Mouse (Mus musculus): ENCODE measurements around the gene Stoml1. TPM values are rescaled to one million over a fixed set of nuclear protein-coding genes. Genes with fewer than 3 reads are reported as not detected.

Gene Stoml1
- polyA plus RNA-seq, 1 experiment from 2014 or later = 34.3 TPM

DNA sequence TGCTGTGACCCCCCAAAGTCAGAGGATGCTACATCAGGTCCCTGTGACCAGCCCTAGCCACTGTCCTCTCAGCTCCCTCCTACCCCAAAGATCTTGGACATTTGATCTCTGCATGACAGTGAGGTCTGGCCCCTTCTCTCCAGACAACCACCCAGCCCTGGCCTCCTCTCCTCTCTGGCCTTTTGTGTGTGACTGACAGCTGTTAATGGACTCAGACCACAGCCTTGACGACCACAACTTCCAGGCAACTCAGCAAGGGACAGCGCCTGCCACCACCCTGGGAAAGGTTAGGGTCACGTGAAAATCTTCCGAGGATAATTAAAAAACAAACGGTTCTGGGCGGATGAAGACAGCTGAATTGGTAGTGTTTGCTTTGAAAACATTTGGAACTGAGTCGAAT lies 41.6 kb downstream of the Stoml1 start:
- Histone ChIP-seq H3K9ac (replicated peaks; ENCODE audit: low read depth) (no peak overlapping the region), H3K27me3 (replicated peaks; ENCODE audit: insufficient read depth, low read length) (no peaks in the 10 kb centered on the region), H3K4me1 (ENCODE audit: insufficient read depth, low read depth, low read length) (no peaks in the 10 kb centered on the region; the same call in 1 of the 2 replicates), H3K36me3 (ENCODE audit: insufficient read depth, low read length) (no peaks in the 10 kb centered on the region), H3K4me2 (replicated peaks; ENCODE audit: low read depth, low read length) (no peak overlapping the region), H3K9me3 (ENCODE audit: low read length) (no peaks in the 10 kb centered on the region), H3K4me3 (ENCODE audit: low read depth, low read length) (no peak overlapping the region), H3K27ac (ENCODE audit: low read length) (no peak overlapping the region)
- DNase-seq (ENCODE audit: low spot score) (no peak), ATAC-seq (no peak)
- TF ChIP-seq CTCF (IDR thresholded peaks at IDR 0.05) (no peak), EP300 (IDR thresholded peaks at IDR 0.05) (no peak)
- 47% methylated on average over 7 of the region's 7 CpGs for WGBS

DNA sequence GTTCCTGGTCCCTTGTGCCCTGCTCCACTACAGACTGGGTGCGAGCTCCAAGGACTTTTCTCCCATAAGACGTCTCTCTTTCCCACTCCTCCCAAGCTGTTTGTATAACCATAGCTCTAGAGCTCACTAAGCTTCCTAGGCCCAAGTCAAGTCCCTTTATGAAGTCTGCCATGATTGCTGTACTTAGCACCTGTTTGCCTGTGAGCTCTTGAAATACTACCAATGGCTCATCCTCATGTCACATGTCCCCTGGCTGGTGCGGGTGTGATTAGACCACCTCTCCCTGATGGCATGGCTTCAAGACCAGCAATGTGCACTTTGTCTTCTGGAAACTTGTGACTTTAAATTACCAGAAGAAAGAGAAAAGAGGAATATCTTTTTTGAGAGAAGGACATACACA lies 42.4 kb downstream of the Stoml1 start:
- Histone ChIP-seq H3K36me3 (ENCODE audit: insufficient read depth, low read length) (no peaks in the 10 kb centered on the region), H3K4me2 (replicated peaks; ENCODE audit: low read depth, low read length) (no peak overlapping the region), H3K27ac (ENCODE audit: low read length) (no peak overlapping the region), H3K9me3 (ENCODE audit: low read length) (no peaks in the 10 kb centered on the region), H3K27me3 (replicated peaks; ENCODE audit: insufficient read depth, low read length) (no peaks in the 10 kb centered on the region), H3K9ac (replicated peaks; ENCODE audit: low read depth) (no peak overlapping the region), H3K4me3 (ENCODE audit: low read depth, low read length) (no peak overlapping the region), H3K4me1 (ENCODE audit: insufficient read depth, low read depth, low read length) (no peaks in the 10 kb centered on the region; the same call in 1 of the 2 replicates)
- no peak for ATAC-seq
- no peak for TF ChIP-seq EP300 (IDR thresholded peaks at IDR 0.05)
- TF ChIP-seq CTCF (IDR thresholded peaks at IDR 0.05) = no peak
- DNase-seq (ENCODE audit: low spot score) = no peak
- WGBS = 80% methylated on average over 3 of the region's 3 CpGs

DNA sequence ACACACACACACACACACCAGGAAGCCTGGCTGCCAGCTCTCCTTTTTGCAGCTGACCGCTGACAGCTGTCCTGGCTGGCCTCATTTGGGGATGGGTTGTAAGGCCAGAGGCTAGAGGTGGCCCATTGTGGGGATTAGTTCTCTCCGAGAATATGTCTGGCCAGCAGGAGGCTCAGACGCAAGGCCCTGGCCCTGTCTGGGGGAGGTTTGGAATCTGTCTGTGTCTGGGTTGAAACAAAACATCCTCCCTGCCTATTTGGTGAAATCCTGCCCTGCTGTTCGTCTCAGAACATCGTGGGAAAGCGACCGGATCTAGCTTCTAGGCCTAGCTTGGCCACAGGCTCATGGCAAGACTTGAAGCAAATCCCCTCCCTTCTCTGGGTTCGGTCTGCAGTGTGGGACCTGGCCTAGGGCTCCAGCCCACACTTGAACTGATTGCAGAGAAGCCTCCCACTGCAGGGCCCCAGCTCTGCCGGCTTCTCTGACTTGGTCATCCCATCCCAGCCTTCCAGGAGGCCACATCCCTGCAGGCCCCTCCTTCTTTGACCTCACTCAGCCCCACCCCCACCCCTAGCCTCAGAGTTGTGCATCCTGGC lies 42.9 kb downstream of the Stoml1 start:
- no peak overlapping the region for H3K4me3 ChIP-seq (ENCODE audit: low read depth, low read length)
- 43% methylated on average over 9 of the region's 9 CpGs for WGBS
- DNase-seq (ENCODE audit: low spot score) (peak; percentile 77), ATAC-seq (peak; percentile 84)
- H3K27me3 ChIP-seq (replicated peaks; ENCODE audit: insufficient read depth, low read length) = no peaks in the 10 kb centered on the region
- no peaks in the 10 kb centered on the region; the same call in 1 of the 2 replicates for H3K4me1 ChIP-seq (ENCODE audit: insufficient read depth, low read depth, low read length)
- H3K4me2 ChIP-seq (replicated peaks; ENCODE audit: low read depth, low read length) = no peak overlapping the region
- H3K27ac ChIP-seq (ENCODE audit: low read length) = peak overlapping the region; percentile 51
- peak; percentile 49 for TF ChIP-seq CTCF (IDR thresholded peaks at IDR 0.05)
- TF ChIP-seq EP300 (IDR thresholded peaks at IDR 0.05) = peak; percentile 32; the same call in 1 of the 2 replicates
- H3K9ac ChIP-seq (replicated peaks; ENCODE audit: low read depth) = no peak overlapping the region
- H3K9me3 ChIP-seq (ENCODE audit: low read length) = no peaks in the 10 kb centered on the region
- H3K36me3 ChIP-seq (ENCODE audit: insufficient read depth, low read length) = no peaks in the 10 kb centered on the region

DNA sequence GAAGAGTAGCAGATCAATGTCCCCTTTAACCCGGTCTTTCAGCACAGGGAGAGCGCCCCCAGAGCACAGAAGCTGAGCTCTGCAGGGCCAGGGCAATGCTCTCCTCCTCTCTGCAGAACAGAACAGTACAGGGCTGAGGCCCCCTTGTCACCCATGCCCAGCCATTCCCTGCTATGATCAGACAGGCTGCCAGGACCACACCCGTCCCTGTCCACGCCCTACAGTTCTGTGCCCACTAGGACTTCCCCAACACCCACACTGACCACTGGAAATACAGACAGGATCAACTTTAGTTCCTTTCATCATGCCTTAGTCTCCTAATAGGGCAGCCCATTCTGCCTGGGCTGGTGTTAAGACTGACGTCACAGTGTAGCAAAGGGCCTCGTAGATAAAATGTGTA lies 44.1 kb downstream of the Stoml1 start:
- ATAC-seq = no peak
- WGBS = 66% methylated on average over 6 of the region's 6 CpGs
- Histone ChIP-seq H3K9ac (replicated peaks; ENCODE audit: low read depth) (no peak overlapping the region), H3K4me3 (ENCODE audit: low read depth, low read length) (no peak overlapping the region), H3K9me3 (ENCODE audit: low read length) (no peaks in the 10 kb centered on the region), H3K36me3 (ENCODE audit: insufficient read depth, low read length) (no peaks in the 10 kb centered on the region), H3K4me1 (ENCODE audit: insufficient read depth, low read depth, low read length) (no peaks in the 10 kb centered on the region; the same call in 1 of the 2 replicates), H3K27ac (ENCODE audit: low read length) (no peak overlapping the region), H3K4me2 (replicated peaks; ENCODE audit: low read depth, low read length) (no peak overlapping the region), H3K27me3 (replicated peaks; ENCODE audit: insufficient read depth, low read length) (no peaks in the 10 kb centered on the region)
- TF ChIP-seq CTCF (IDR thresholded peaks at IDR 0.05) (no peak), EP300 (IDR thresholded peaks at IDR 0.05) (no peak)
- no peak for DNase-seq (ENCODE audit: low spot score)

DNA sequence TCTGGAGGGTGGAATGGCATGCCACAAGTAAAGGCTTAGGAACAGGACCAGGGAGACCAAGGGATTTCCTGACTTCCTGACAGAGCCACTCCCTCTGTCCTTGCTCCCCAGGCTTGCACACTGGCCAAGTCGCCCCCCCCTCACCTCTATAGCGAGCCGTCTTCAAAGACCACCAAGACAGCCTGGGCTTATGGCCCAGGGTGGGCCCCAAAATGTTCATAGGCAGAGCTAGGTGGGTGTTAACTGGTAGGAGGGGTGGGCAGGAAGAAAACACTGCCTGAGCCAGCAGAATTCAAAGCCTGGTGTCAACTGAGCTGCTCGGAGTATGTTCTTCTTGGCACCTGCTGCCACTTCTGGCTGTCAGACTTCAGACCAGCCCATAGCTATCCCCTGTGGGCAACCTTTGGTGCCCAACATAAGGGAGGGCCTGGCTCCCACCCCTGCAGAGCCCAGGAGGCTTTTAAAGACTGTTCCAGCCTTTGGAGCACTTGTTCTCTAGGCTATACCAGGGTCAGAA lies 45.1 kb downstream of the Stoml1 start:
- Histone ChIP-seq H3K9me3 (ENCODE audit: low read length) (no peaks in the 10 kb centered on the region), H3K4me2 (replicated peaks; ENCODE audit: low read depth, low read length) (no peak overlapping the region), H3K27ac (ENCODE audit: low read length) (no peak overlapping the region), H3K36me3 (ENCODE audit: insufficient read depth, low read length) (no peaks in the 10 kb centered on the region), H3K4me3 (ENCODE audit: low read depth, low read length) (no peak overlapping the region), H3K4me1 (ENCODE audit: insufficient read depth, low read depth, low read length) (no peaks in the 10 kb centered on the region; the same call in 1 of the 2 replicates), H3K27me3 (replicated peaks; ENCODE audit: insufficient read depth, low read length) (no peaks in the 10 kb centered on the region), H3K9ac (replicated peaks; ENCODE audit: low read depth) (no peak overlapping the region)
- WGBS = 64% methylated on average over 4 of the region's 4 CpGs
- TF ChIP-seq EP300 (IDR thresholded peaks at IDR 0.05) = no peak
- TF ChIP-seq CTCF (IDR thresholded peaks at IDR 0.05) = no peak
- ATAC-seq = no peak
- DNase-seq (ENCODE audit: low spot score) = no peak

DNA sequence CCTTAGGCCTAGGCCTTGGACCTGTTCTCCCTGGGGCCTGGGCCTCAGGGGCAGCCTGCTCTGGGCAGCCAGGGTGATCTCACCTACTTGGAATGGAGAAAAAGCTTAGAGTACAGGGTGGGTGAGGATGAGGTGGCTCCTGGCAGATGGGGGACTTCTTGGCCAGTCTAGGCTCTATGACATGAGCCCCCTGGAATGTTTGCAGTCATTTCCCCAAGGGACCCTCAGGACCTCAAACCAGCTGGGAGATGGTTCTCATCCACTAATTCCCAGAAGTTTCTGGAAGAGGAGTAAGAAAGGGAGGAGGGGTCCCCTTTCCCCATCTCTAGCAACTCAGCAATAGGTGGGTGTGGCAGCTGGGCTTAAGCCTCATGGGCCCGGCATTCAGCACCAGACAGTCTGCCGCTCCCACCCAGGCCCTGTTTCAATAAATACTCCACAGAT lies 46.4 kb downstream of the Stoml1 start:
- H3K9ac ChIP-seq (replicated peaks; ENCODE audit: low read depth) = no peak overlapping the region
- no peaks in the 10 kb centered on the region for H3K9me3 ChIP-seq (ENCODE audit: low read length)
- H3K4me1 ChIP-seq (ENCODE audit: insufficient read depth, low read depth, low read length) = peaks cover 3% of the 10 kb centered on the region; the same call in 1 of the 2 replicates
- ATAC-seq (peak; percentile 69), DNase-seq (ENCODE audit: low spot score) (peak; percentile 74)
- H3K4me2 ChIP-seq (replicated peaks; ENCODE audit: low read depth, low read length) = no peak overlapping the region
- WGBS = 53% methylated on average over 2 of the region's 2 CpGs
- H3K36me3 ChIP-seq (ENCODE audit: insufficient read depth, low read length) = no peaks in the 10 kb centered on the region
- TF ChIP-seq EP300 (IDR thresholded peaks at IDR 0.05) (peak; percentile 60), CTCF (IDR thresholded peaks at IDR 0.05) (no peak)
- H3K27me3 ChIP-seq (replicated peaks; ENCODE audit: insufficient read depth, low read length) = no peaks in the 10 kb centered on the region
- H3K27ac ChIP-seq (ENCODE audit: low read length) = no peak overlapping the region
- H3K4me3 ChIP-seq (ENCODE audit: low read depth, low read length) = no peak overlapping the region

All from lung, postnatal 0 days (tissue).